Mouse (Mus musculus) hindbrain, embryonic 16.5 days (tissue): Measurements from ENCODE around the gene Ciart. TPM values are rescaled to one million over a fixed set of nuclear protein-coding genes. Genes with fewer than 3 reads are reported as not detected.
"Not testable (repeated sequence)": the region's sequence is repeated elsewhere in the genome, so short reads cannot be mapped to it uniquely, and the experiment has no call there.

Experiments used
- ATAC-seq: fragments of 200-750 bp; cut with Nextera tagmentation; 2 replicates; pipeline ENCODE4 v1.8.0; 2017; ENCODE audit warnings: moderate TSS enrichment, moderate library complexity
- H3K27ac ChIP-seq: fragments of 300-500 bp; sonication (generic); 2 replicates; pipeline ENCODE4 v1.5.1; 2014; ENCODE audit warnings: low read depth, mild to moderate bottlenecking, control low read depth, low read length, moderate library complexity
- H3K27me3 ChIP-seq: fragments of 300-500 bp; sonication (generic); replicated peaks from 2 replicates; pipeline ENCODE4 v1.6.1; 2014; ENCODE audit warnings: low read length; ENCODE audit not compliant: control insufficient read depth, insufficient read depth
- H3K36me3 ChIP-seq: fragments of 300-500 bp; sonication (generic); 2 replicates; pipeline ENCODE4 v1.6.1; 2014; ENCODE audit warnings: mild to moderate bottlenecking, low read length, moderate library complexity, mixed read lengths; ENCODE audit not compliant: control insufficient read depth, insufficient read depth
- H3K4me1 ChIP-seq: fragments of 300-500 bp; sonication (generic); 2 replicates; pipeline ENCODE4 v1.6.1; 2014; ENCODE audit warnings: low read depth, low read length; ENCODE audit not compliant: control insufficient read depth, insufficient read depth
- H3K4me2 ChIP-seq: fragments of 300-500 bp; sonication (generic); 2 replicates; pipeline ENCODE4 v1.6.1; 2014; ENCODE audit warnings: mild to moderate bottlenecking, low read length, control low read depth, moderate library complexity
- H3K4me3 ChIP-seq: fragments of 300-500 bp; sonication (generic); 2 replicates; pipeline ENCODE4 v1.5.1; 2014; ENCODE audit warnings: mild to moderate bottlenecking, low read length, control low read depth, moderate library complexity
- H3K9ac ChIP-seq: fragments of 300-500 bp; sonication (generic); 2 replicates; pipeline ENCODE4 v1.6.1; 2014; ENCODE audit warnings: low read depth, mild to moderate bottlenecking, control low read depth, low read length, moderate library complexity
- H3K9me3 ChIP-seq: fragments of 300-500 bp; sonication (generic); 2 replicates; pipeline ENCODE4 v1.6.1; 2014; ENCODE audit warnings: mild to moderate bottlenecking, low read length, moderate library complexity; ENCODE audit not compliant: control insufficient read depth
- WGBS: fragments of 180-500 bp; shearing (Covaris S2); extraction: QIAGEN DNeasy Blood & Tissue Kit; methylation state at CpG from one replicate; pipeline ENCODE4 v1.1.7; 2014; 5-methylcytosine and 5-hydroxymethylcytosine counted together
- polyA plus RNA-seq: library from polyadenylated mRNA; unstranded; fragments of >200 nt; fragmentation: Nextera tagmentation; extraction: Ambion mirVana; gene quantifications from 2 replicates; pipeline ENCODE4 v1.2.1, GENCODE M21; 2015

Ciart gene
- polyA plus RNA-seq, 1 experiment from 2014 or later = 6.1 TPM

DNA sequence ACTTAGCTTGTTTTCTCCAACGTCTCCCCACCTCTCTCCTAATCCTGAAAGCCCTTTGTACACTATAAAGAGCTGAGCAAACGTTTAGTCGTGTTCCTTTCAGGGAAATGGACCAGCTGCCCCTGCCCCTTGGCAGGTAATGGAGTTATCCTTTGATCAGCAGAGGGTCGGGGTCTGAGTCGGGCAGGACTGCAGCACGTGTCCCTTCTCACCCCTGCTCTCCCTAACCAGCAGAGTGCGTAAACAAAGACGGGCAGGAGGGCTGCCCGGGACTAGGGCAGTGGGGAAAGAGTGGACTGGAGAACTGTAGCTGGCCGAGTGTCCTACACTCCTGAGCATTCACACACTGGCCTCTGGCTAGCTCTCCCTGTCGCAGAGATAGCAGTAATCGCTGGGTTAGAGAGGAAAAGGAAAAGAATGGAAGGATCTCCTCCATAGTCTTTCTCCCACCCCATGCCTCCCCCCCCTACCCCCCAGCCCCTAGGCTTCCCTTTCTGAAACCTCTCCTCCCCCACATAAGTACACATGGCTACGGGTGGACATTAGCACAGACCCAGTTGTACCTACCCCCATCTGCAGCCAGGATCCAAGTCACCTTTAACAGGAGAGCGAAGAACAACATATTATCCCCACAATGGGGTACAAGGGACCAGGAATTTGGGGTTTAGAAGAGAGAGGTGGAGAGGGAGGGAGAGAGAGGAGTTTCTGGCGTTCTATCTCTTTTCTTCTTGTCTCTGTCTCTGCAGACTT is 21.9 kb upstream of the Ciart start:
- Histone ChIP-seq H3K36me3 (no peaks in the 10 kb centered on the region), H3K9me3 (no peaks in the 10 kb centered on the region), H3K9ac (no peak overlapping the region), H3K27ac (no peak overlapping the region), H3K4me2 (peak overlapping the region; percentile 67), H3K4me3 (no peak overlapping the region), H3K27me3 (peaks cover 5% of the 10 kb centered on the region), H3K4me1 (peaks cover 19% of the 10 kb centered on the region)
- 3% methylated on average over 15 of the region's 15 CpGs for WGBS
- no peak for ATAC-seq

DNA sequence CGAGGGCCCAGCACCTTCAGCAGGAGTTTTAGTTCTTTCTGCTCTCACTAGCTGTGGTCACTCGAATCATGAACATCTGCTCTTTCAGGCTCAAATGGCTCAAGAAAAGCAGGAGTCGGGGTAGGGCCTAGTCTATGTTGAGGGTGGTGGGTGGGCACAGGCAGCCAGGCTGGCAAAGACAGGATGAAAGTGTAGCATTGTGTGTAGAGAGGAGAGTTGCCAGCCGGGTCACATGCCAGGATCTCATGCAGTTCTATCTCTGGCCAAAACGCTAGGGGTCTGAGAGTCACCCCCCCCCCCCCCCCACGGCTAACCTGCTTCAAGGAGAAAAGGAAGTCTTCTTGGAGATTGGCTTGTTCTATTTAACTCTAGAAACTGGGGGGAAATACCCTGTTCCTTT is 20.6 kb upstream of the Ciart start:
- no peak overlapping the region for H3K9ac ChIP-seq
- peaks cover 3% of the 10 kb centered on the region; the same call in 1 of the 2 replicates for H3K27me3 ChIP-seq
- ATAC-seq = no peak
- no peak overlapping the region for H3K4me3 ChIP-seq
- no peak overlapping the region for H3K4me2 ChIP-seq
- WGBS = 33% methylated on average over 6 of the region's 6 CpGs
- H3K27ac ChIP-seq = no peak overlapping the region
- H3K9me3 ChIP-seq = no peaks in the 10 kb centered on the region
- no peaks in the 10 kb centered on the region for H3K36me3 ChIP-seq
- peaks cover 19% of the 10 kb centered on the region for H3K4me1 ChIP-seq

DNA sequence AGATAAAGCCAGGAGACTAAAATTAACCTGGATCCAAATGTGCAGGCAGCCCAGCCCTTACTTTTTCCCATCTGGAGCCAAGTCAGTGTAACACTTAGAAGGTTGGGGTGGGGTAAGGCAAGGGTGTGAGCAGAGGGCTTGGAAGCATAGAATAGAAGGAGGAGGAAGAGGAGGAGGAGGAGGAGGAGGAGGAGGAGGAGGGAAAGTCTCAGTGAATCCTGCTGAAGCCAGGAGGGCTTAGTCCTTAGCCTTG is 20.2 kb upstream of the Ciart start:
- Histone ChIP-seq H3K27me3 (peaks cover 3% of the 10 kb centered on the region; the same call in 1 of the 2 replicates), H3K4me1 (peaks cover 19% of the 10 kb centered on the region), H3K4me2 (no peak overlapping the region), H3K27ac (no peak overlapping the region), H3K4me3 (no peak overlapping the region), H3K36me3 (no peaks in the 10 kb centered on the region), H3K9me3 (no peaks in the 10 kb centered on the region), H3K9ac (0 out of 2 replicates have a peak overlapping the region, but pooled peaks have one; percentile 23)
- no peak for ATAC-seq

DNA sequence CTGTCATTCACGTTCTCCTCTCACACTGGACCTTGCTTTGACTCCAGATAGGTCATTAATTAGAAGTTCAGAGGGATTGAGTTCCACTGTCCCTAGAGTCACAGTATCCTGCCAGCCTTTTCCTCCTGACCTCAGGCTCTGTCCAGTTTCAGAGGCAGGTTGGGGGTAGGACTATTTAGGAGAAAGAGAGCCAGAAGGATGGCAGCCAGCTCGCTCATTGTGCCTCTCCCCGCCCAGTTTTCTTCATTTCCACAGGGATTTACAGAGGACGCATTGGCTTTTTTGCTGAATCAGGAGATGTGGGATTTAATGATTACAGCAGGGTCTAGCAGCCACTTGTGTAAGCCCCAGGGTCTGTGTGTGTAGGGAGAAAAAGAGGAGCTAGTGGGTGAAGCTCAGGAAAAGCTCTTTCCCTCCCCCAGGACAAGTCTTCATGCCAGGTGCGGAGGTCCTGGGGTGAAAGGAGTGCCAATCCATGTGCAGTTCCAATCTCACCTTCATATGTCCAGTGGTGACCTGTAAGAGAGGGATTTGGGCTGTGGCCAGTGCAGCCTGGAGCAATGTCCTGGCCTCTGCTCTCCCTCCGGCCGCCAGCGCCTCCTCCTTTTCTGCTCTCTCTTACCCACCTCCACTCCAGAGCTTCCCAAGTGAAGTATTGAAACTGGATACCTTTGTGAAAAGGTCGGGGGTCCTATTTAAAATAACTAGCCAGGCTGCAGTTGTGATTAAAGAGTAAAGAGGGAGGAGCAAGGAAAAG is 19.7 kb upstream of the Ciart start:
- Histone ChIP-seq H3K4me2 (no peak overlapping the region), H3K36me3 (no peaks in the 10 kb centered on the region), H3K27ac (no peak overlapping the region), H3K4me1 (peaks cover 15% of the 10 kb centered on the region), H3K9ac (0 out of 2 replicates have a peak overlapping the region, but pooled peaks have one; percentile 23), H3K27me3 (0 out of 2 replicates have a peak, but pooled peaks cover 3% of the 10 kb centered on the region), H3K9me3 (no peaks in the 10 kb centered on the region), H3K4me3 (no peak overlapping the region)
- 69% methylated on average over 9 of the region's 9 CpGs for WGBS
- ATAC-seq = no peak

DNA sequence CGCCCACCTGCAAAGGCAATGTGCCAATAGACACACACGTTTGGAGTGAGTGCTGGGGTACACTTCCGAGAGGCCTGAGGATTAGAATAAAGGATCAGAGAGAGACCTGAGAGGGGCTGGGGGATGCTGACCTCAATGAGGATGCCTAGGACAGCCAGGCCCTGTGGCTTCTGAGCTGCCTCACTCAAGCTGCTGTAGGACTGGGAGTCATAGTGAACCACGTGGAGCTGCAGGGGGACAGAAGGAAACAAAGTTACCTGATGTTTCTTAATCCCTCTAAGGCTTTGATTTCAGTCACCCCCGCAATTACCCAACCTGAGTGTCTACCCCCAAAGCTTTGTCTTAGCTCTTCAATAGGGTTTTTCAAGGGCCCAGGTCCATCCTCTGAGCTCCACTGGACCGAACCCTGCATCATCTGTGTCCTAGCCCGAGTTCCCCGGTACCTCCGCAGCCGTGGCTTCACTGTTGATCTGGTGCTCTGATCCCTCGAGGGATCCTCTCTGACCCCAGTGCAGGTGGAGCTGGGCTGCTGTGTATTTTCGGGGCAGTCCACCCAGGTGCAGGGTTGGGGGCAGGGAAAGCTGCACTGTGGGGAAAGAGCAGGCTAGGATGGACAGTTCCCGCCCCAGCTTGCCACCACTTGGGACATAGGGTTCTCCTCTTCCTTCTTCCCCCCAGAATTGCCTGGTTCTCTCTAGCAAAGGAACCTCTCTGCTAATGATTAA is 17.9 kb upstream of the Ciart start:
- no peak overlapping the region for H3K27ac ChIP-seq
- 79% methylated on average over 13 of the region's 13 CpGs for WGBS
- no peaks in the 10 kb centered on the region for H3K9me3 ChIP-seq
- no peak overlapping the region for H3K4me2 ChIP-seq
- H3K4me3 ChIP-seq = no peak overlapping the region
- ATAC-seq = no peak
- H3K27me3 ChIP-seq = 0 out of 2 replicates have a peak, but pooled peaks cover 3% of the 10 kb centered on the region
- no peak overlapping the region for H3K9ac ChIP-seq
- peaks cover 13% of the 10 kb centered on the region for H3K4me1 ChIP-seq
- H3K36me3 ChIP-seq = no peaks in the 10 kb centered on the region

DNA sequence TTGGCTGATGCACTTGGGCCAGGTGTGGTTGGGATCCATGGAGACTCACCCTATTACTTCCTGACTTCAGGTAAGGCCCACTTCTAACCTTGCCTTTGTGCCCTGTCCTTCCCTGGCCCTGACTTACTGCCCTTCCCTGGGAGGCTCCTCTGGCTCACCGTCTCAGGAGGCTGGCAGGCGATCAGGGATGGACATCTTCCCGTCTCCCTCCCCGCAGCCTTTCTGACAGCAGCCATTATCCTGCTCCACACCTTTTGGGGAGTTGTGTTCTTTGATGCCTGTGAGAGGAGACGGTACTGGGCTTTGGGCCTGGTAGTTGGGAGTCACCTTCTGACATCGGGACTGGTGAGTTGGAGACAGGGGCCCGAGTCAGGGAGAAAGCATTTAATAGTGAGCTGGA is 13.4 kb upstream of the Ciart start:
- H3K9ac ChIP-seq, H3K36me3 ChIP-seq, H3K9me3 ChIP-seq, H3K27ac ChIP-seq, ATAC-seq, H3K27me3 ChIP-seq, H3K4me3 ChIP-seq: not testable (repeated sequence)
- H3K4me2 ChIP-seq = peak overlapping the region; percentile 78
- peaks cover 11% of the 10 kb centered on the region for H3K4me1 ChIP-seq
- 87% methylated on average over 7 of the region's 7 CpGs for WGBS

DNA sequence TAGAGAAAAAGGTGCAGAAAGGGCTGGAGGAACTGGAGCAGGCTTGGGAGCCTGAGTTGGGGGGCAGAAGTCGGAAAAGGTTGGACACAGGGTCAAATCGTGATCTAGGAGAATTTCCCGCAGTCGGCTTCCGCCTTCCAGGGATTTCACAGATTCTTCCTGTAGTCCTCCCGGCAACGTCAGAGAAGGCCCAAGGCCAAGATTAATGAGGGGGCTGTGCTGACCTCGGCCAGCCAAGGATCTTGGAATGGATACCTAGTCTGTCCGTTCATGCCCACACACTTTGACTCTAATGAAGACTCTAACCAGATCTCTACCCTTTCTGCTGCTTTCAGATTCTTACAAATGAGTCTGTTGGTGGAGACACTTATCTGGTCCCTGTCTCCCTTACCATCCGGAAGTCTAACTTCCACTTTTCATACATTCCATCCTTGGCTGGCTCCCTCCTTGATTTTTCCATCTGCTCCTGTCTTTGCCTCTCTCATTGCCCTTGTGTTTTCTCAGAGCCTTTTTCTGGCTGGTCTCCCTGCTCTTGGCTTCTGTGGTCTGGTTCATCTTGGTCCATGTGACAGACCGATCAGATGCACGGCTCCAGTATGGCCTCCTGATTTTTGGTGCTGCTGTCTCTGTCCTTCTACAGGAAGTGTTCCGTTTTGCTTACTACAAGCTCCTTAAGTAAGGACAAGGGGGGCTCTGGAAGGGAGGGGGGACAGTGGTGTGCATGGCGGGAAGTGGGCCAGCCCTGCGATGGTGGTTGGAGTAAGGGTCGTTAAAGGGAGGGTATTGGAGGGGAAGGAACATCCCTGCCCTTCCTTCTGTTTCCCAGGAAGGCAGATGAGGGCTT is 12.5 kb upstream of the Ciart start:
- WGBS = 15% methylated on average over 15 of the region's 16 CpGs
- Histone ChIP-seq H3K4me1 (peaks cover 11% of the 10 kb centered on the region), H3K27ac (peak overlapping the region; percentile 26), H3K9me3 (no peaks in the 10 kb centered on the region), H3K36me3 (no peaks in the 10 kb centered on the region), H3K27me3 (no peaks in the 10 kb centered on the region), H3K4me3 (peak overlapping the region; percentile 75), H3K4me2 (peak overlapping the region; percentile 78), H3K9ac (peak overlapping the region; percentile 67)
- no peak for ATAC-seq

DNA sequence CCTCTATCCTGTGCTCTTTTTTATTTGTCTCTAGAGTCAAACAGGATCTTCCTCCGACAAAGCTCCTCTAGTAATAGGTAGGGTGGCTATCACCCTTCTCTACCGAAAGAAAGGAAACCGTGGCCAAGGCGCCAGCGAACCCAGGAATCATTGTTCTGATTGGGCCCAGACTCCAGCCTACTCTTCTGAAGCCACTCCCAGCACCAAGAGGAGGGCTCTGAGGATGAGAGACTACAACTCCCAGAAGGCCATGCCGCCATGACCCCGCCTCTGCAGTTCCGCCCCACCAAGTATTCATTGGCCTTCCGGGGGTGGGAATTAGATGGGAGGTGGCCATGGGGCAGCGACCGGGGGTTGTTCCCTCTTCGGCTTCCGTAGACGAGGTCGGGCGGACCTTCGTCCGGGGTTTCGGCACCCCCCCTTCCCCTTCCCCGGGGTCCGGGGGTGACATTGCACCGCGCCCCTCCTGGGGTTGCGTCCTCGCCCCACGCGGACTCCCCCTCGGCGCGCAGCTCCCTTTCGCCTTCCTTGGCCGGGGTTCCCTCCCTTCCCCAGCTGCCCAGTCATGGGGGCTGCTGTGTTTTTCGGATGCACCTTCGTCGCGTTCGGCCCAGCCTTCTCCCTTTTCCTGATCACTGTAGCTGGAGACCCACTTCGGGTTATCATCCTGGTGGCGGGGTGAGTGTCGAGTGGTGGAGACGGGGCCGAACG is 11.7 kb upstream of the Ciart start, which contains the start of gene Aph1a:
Gene Aph1a, plus strand, starts transcription at position 364 of the 711 bp plus-strand sequence.
- not testable (repeated sequence) for H3K9me3 ChIP-seq, H3K36me3 ChIP-seq, H3K27me3 ChIP-seq
- 0% methylated on average over 25 of the region's 43 CpGs for WGBS
- ATAC-seq = peak; percentile 98
- Histone ChIP-seq H3K4me1 (peaks cover 11% of the 10 kb centered on the region), H3K27ac (peak within 1 kb of the TSS; percentile 40), H3K4me3 (peak within 1 kb of the TSS; percentile 75), H3K4me2 (peak within 1 kb of the TSS; percentile 78), H3K9ac (peak within 1 kb of the TSS; percentile 67)
